Mouse (Mus musculus): ENCODE results near the gene Ptger2.

GRCm38 (mm10) chr14:45009242-45009641 lies 21.2 kb downstream of the Ptger2 start:
- TF ChIP-seq CTCF (IDR thresholded peaks at IDR 0.05; ENCODE audit: insufficient read depth, low read depth, low read length) (no peak), POLR2A (IDR thresholded peaks at IDR 0.05; ENCODE audit: insufficient read depth, low read depth, low read length) (no peak)
